Mouse (Mus musculus) MEL (cell line): ENCODE data around the gene Plch1.

Experiments
- CTCF ChIP-seq, 3 experiments: IDR thresholded peaks in 2 of 3; conservative IDR thresholded peaks in 1 of 3; 2 replicates each; pipeline ENCODE4 v1.5.1; 2011 to 2012; ENCODE audit warnings: low read length in 3 of 3, low read depth in 2 of 3, mild to moderate bottlenecking in 2 of 3, improper control_type of control experiment in 1 of 3, inconsistent platforms in 1 of 3, mixed read lengths in 1 of 3, moderate library complexity in 1 of 3; ENCODE audit not compliant: control insufficient read depth in 1 of 3, insufficient read depth in 1 of 3, poor library complexity in 1 of 3, severe bottlenecking in 1 of 3
- MAFK ChIP-seq: IDR thresholded peaks from 2 replicates; pipeline ENCODE4 v1.6.1; 2011; ENCODE audit warnings: low read depth, mild to moderate bottlenecking, low read length, improper control_type of control experiment, borderline replicate concordance
- MEF2A ChIP-seq: IDR thresholded peaks from 2 replicates; pipeline ENCODE4 v1.6.1; 2014; ENCODE audit warnings: low read depth, mild to moderate bottlenecking, inconsistent platforms, low read length, improper control_type of control experiment; ENCODE audit not compliant: poor library complexity, insufficient replicate concordance, severe bottlenecking; ENCODE audit errors: extremely low read depth
- POLR2A ChIP-seq, 2 experiments: IDR thresholded peaks; 2 replicates each; pipeline ENCODE4 v1.6.1; 2011 to 2012; ENCODE audit warnings: low read length in 2 of 2, mild to moderate bottlenecking in 2 of 2, control low read depth in 1 of 2, improper control_type of control experiment in 1 of 2, low read depth in 1 of 2, moderate library complexity in 1 of 2; ENCODE audit not compliant: control insufficient read depth in 1 of 2, insufficient read depth in 1 of 2, poor library complexity in 1 of 2

- TF ChIP-seq CTCF (IDR thresholded peaks at IDR 0.05 in 2 of 3, conservative IDR thresholded peaks at IDR 0.05 in 1 of 3; ENCODE audit: control insufficient read depth in 1 of 3, insufficient read depth in 1 of 3, low read depth in 2 of 3, low read length in 3 of 3, poor library complexity in 1 of 3, severe bottlenecking in 1 of 3) (no peak), MAFK (no peak), POLR2A (IDR thresholded peaks at IDR 0.05; ENCODE audit: control insufficient read depth in 1 of 2, insufficient read depth in 1 of 2, low read depth in 1 of 2, low read length in 2 of 2, poor library complexity in 1 of 2) (no peak), MEF2A (no peak)
Observed at GRCm38 (mm10) chr3:63806906-63807305, 92.4 kb downstream of the Plch1 start.
